Mouse (Mus musculus) C3H10T1/2 (cell line): ENCODE measurements around the gene Inpp5k. TPM values are rescaled to one million over a fixed set of nuclear protein-coding genes. Genes with fewer than 3 reads are reported as not detected.

Source experiments
- polyA plus RNA-seq, 2 experiments: library from polyadenylated mRNA; unstranded; fragments of >200 nt; fragmentation: generic; extraction: Trizol; gene quantifications; one replicate each; pipeline ENCODE4 v1.2.1; 2012; ENCODE audit warnings: missing spikeins in 2 of 2

Inpp5k gene
- polyA plus RNA-seq: 10 to 100 TPM; 11.6 to 32.8 TPM

DNA sequence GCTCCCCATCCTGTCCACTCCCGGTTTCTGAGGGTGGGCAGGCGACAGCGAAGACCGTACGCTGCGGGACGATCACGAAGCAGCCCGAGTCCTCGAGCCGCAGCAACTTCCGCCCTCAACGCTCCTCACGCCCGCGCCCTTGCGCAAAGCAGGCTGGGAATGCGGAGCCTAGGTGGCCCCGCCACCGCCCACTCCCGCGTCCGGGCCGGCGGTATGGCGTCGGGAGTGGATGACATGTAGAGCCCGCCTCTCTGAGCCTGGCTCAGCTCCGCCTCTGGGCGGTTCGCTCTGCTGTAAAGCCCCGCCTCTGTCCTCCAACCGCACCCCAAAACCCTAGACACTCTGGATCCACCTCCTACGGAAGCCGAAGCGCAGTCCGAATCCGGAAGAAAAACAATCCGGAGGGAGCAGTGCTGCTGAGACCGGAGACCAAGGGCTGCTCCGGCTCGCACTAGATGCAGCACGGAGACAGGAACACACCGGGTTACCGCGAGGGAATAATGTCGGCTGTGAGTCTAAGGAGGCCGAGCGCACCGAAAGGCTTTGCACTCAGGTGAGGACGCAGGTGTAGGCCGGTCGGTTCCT lies at the start of gene Inpp5k:
Gene Inpp5k (plus strand): TSS at position 344 of the 585 bp plus-strand sequence.

DNA sequence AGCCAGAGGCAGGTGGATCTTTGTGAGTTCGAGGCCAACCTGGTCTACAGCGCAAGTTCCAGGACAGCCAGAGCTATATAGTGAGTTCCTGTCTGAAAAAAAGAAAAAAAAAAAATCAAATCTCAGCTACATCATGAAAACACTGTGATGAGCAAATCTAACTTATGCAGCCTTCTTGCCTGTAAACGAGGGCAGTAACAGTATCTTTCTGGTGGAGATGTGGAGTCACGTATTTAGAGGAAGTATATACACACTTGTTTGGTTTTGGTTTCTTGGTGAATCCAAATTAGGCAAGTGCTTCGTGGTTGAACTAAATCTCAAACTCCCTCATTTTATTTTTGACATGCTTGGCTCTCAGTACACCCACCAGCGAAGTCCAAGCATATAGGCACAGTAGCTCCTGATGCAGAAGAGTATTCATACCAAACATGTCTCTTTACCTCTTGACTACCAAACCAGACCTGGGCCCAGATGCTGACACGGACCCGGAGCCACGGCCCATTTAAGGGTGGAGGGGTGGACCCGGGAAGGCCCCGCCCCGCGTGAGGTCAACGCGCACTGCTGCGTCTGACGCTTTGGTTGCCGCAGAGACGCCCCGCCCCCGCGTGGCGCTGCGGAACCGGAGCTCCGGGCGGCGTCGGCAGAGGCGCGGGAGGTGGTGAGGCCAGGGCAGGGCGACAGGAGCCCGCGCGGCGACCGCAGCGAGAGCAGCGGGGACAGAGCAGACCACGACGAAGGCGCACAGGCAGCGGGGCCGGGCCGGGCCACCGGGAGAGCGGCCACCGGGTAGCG lies 43.1 kb upstream of the Inpp5k start, which contains the start of gene Pitpna:
Gene Pitpna (plus strand): TSS at position 605 of the 792 bp plus-strand sequence.

DNA sequence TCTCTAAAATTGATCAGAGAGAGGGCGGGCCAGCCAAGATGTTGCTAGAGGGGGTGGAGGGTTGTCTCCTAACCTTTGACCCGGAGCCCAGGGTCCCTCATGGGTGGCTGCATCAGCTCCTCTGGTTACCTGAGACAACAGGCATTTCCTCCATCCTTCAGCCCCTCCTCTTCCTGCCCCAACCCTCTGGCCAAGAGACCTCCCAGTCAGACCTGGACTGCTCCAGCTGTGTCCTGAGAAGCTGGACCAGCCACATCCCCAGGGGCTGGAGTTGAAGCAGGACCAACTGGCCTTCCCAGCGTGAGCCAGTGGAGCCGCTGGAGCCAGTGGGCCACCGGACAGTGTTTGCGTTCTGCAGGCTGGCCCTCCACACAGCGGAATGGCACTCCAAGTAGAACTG lies 19.5 kb downstream of the Inpp5k start, which contains the start of gene Myo1c:
Gene Myo1c (plus strand): TSS at position 194 of the 400 bp plus-strand sequence.

DNA sequence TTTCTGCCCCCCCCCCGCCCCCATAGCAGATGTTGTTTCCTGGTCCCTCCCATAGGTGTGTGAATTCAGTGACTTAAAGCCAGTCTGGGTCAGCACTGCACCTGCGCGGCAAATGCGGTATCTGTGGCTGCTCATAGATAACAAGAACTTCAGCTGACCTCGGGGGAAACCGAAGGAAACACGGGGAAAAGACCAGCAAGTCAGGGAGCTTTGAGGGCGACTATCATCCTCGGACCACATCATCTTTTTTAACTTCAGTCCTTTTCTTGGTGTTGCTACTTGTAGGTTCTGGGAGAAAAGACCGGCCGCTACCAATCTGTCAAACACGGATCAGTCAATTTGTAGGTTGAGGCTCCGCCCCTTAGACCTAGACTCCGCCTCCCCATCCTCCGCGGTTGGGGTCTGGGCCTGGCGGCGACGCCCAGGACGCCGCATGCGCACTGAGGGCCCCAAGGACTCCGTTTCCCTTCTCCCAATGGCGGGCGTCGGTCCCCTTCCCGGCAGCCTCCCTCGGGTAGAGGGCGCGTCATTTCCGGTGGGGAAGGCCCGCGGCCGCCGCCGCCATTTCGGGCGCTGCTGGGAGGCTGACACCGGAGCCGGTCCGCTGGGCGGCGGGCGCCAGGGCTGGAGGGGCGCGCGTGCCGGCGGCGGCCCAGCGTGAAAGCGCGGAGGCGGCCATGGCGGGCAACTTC lies 48.1 kb downstream of the Inpp5k start, which contains the start of gene Crk:
Gene Crk (plus strand): TSS at position 513 of the 692 bp plus-strand sequence.

Other genes with a start within 250 kb of the Inpp5k start
- gene Serpinf1, start 208.3 kb upstream of the Inpp5k start, polyA plus RNA-seq: 1,000 to 10,000 TPM in 1 of 2 experiments, 100 to 1,000 TPM in 1; 701 to 1,671 TPM
- under 1 TPM in 1 of 2 experiments, not detected in 1; 0.13 TPM for gene Serpinf2, start 191.4 kb upstream of the Inpp5k start, polyA plus RNA-seq
- 10 to 100 TPM; 14.6 to 27.9 TPM for gene Wdr81, start 176.3 kb upstream of the Inpp5k start, polyA plus RNA-seq
- gene Tlcd2, start 169.3 kb upstream of the Inpp5k start, polyA plus RNA-seq: 1 to 10 TPM in 1 of 2 experiments, under 1 TPM in 1; 0.47 to 3.2 TPM
- 100 to 1,000 TPM in 1 of 2 experiments, 10 to 100 TPM in 1; 35.9 to 104 TPM for gene Prpf8, start 144.2 kb upstream of the Inpp5k start, polyA plus RNA-seq
- 1 to 10 TPM; 1.2 to 1.9 TPM for gene Rilp, start 120.9 kb upstream of the Inpp5k start, polyA plus RNA-seq
- gene Scarf1, start 117.4 kb upstream of the Inpp5k start, polyA plus RNA-seq: under 1 TPM; 0.04 to 0.28 TPM
- gene Slc43a2, start 99.3 kb upstream of the Inpp5k start, polyA plus RNA-seq: 1 to 10 TPM in 1 of 2 experiments, under 1 TPM in 1; 0.37 to 6.3 TPM
- 100 to 1,000 TPM in 1 of 2 experiments, 10 to 100 TPM in 1; 66.0 to 106 TPM for gene Pitpna, start 42.9 kb upstream of the Inpp5k start, polyA plus RNA-seq
- gene Myo1c, start 19.5 kb downstream of the Inpp5k start, polyA plus RNA-seq: 100 to 1,000 TPM; 106 to 119 TPM
- gene Crk, start 48.3 kb downstream of the Inpp5k start, polyA plus RNA-seq: 10 to 100 TPM in 1 of 2 experiments, 1 to 10 TPM in 1; 6.7 to 16.7 TPM
- gene Ywhae, start 101.9 kb downstream of the Inpp5k start, polyA plus RNA-seq: 100 to 1,000 TPM; 148 to 392 TPM
- gene Doc2b, start 165.1 kb downstream of the Inpp5k start, polyA plus RNA-seq: under 1 TPM; under 0.01 to 0.06 TPM